Mouse (Mus musculus): ENCODE measurements around the gene Gm14406. TPM values are rescaled to one million over a fixed set of nuclear protein-coding genes. Genes with fewer than 3 reads are reported as not detected.

Gm14406 gene
- polyA plus RNA-seq, 1 experiment from 2014 or later = not detected

Other genes with a start within 250 kb of the Gm14406 start
- 8.3 and 11.6 TPM in 2 replicates for gene Gm14418, start 179.9 kb downstream of the Gm14406 start, polyA plus RNA-seq (2015; fragmentation: Nextera tagmentation; extraction: Ambion mirVana)
- 17.1 and 18.4 TPM in 2 replicates for gene Zfp970, start 113.5 kb downstream of the Gm14406 start, polyA plus RNA-seq (2015; fragmentation: Nextera tagmentation; extraction: Ambion mirVana)
- 8.8 and 8.9 TPM in 2 replicates for gene Gm14403, start 80.0 kb downstream of the Gm14406 start, polyA plus RNA-seq (2015; fragmentation: Nextera tagmentation; extraction: Ambion mirVana)
- gene Gm14322, start 181.1 kb upstream of the Gm14406 start, polyA plus RNA-seq (2015; fragmentation: Nextera tagmentation; extraction: Ambion mirVana) = 7.4 and 9.3 TPM in 2 replicates

All from kidney, embryonic 16.5 days (tissue).